Mouse (Mus musculus) heart, embryonic 11.5 days (tissue): ENCODE data around the gene 4930579F01Rik. TPM values are rescaled to one million over a fixed set of nuclear protein-coding genes. Genes with fewer than 3 reads are reported as not detected.

ENCODE experiments used
- ATAC-seq: fragments of 200-750 bp; cut with Nextera tagmentation; replicated peaks from 2 replicates; pipeline ENCODE4 v1.8.0; 2017; ENCODE audit warnings: moderate library complexity; ENCODE audit not compliant: insufficient number of reproducible peaks, low FRiP score, low TSS enrichment
- H3K27ac ChIP-seq: fragments of 300-500 bp; sonication (generic); 2 replicates; pipeline ENCODE4 v1.5.1; 2014; ENCODE audit warnings: mild to moderate bottlenecking, low read depth, low read length
- H3K27me3 ChIP-seq: fragments of 300-500 bp; sonication (generic); 2 replicates; pipeline ENCODE4 v1.6.1; 2014; ENCODE audit warnings: mild to moderate bottlenecking, low read length, mixed read lengths; ENCODE audit not compliant: control insufficient read depth, insufficient read depth
- H3K36me3 ChIP-seq: fragments of 300-500 bp; sonication (generic); 2 replicates; pipeline ENCODE4 v1.6.1; 2014; ENCODE audit warnings: mild to moderate bottlenecking, low read length, moderate library complexity, mixed read lengths; ENCODE audit not compliant: control insufficient read depth, insufficient read depth
- H3K4me1 ChIP-seq: fragments of 300-500 bp; sonication (generic); 2 replicates; pipeline ENCODE4 v1.6.1; 2014; ENCODE audit warnings: low read length; ENCODE audit not compliant: control insufficient read depth, insufficient read depth
- H3K4me2 ChIP-seq: fragments of 300-500 bp; sonication (generic); 2 replicates; pipeline ENCODE4 v1.6.1; 2014; ENCODE audit warnings: mild to moderate bottlenecking, moderate library complexity
- H3K4me3 ChIP-seq: fragments of 300-500 bp; sonication (generic); 2 replicates; pipeline ENCODE4 v1.5.1; 2014; ENCODE audit warnings: low read depth, low read length
- H3K9ac ChIP-seq: fragments of 300-500 bp; sonication (generic); 2 replicates; pipeline ENCODE4 v1.6.1; 2014; ENCODE audit warnings: mild to moderate bottlenecking, low read depth, low read length, moderate library complexity
- H3K9me3 ChIP-seq: fragments of 300-500 bp; sonication (generic); replicated peaks from 2 replicates; pipeline ENCODE4 v1.6.1; 2016; ENCODE audit warnings: low read length; ENCODE audit not compliant: control insufficient read depth
- whole genome bisulfite sequencing: fragments of 180-500 bp; shearing (Covaris S2); extraction: QIAGEN DNeasy Blood & Tissue Kit; methylation state at CpG from one replicate; pipeline ENCODE4 v1.1.7; 2014; ENCODE audit not compliant: insufficient replicate concordance; 5-methylcytosine and 5-hydroxymethylcytosine counted together
- polyA plus RNA-seq: library from polyadenylated mRNA; unstranded; fragments of >200 nt; fragmentation: Nextera tagmentation; extraction: Ambion mirVana; gene quantifications from 2 replicates; pipeline ENCODE4 v1.2.1, GENCODE M21; 2014

4930579F01Rik gene
- not detected in 2 replicates for polyA plus RNA-seq

- Histone ChIP-seq H3K4me3 (no peak within 1 kb of the TSS), H3K36me3 (no peaks in the 10 kb centered on the region), H3K9me3 (no peaks in the 10 kb centered on the region), H3K27me3 (no peaks in the 10 kb centered on the region), H3K4me2 (no peak within 1 kb of the TSS), H3K4me1 (no peaks in the 10 kb centered on the region), H3K27ac (no peak within 1 kb of the TSS), H3K9ac (no peak within 1 kb of the TSS)
- ATAC-seq, result no peak
- WGBS, result 70% methylated on average over 15 of the region's 15 CpGs
Observed at GRCm38 (mm10) chr3:138193683-138194302, at the start of gene 4930579F01Rik. Gene 4930579F01Rik (minus strand): TSS chr3:138193825.

DNA sequence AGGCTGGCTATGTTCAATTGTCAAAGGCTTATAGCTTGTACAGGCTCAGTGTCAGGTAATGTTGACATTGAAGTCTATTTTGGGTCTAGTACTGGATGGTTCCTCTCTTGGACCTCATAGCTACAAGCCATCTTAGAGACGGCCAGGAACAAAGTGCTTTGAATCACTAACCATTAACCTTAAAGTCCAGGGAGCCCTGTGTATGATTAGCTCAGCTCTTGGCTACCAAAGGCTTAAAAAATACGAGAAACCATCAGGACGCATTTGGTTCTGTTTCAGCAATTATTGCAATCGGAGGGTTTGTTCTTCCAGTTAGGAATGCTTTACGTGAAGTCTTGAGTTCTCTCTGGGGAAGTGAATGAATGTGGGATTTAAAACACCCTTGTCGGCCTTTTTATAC lies 49.3 kb upstream of the 4930579F01Rik start:
- Histone ChIP-seq H3K27me3 (no peaks in the 10 kb centered on the region), H3K9ac (no peak overlapping the region), H3K9me3 (no peaks in the 10 kb centered on the region), H3K27ac (no peak overlapping the region), H3K4me3 (no peak overlapping the region), H3K36me3 (no peaks in the 10 kb centered on the region), H3K4me2 (no peak overlapping the region), H3K4me1 (no peaks in the 10 kb centered on the region)
- ATAC-seq, result no peak
- WGBS, result 81% methylated on average over 6 of the region's 6 CpGs

DNA sequence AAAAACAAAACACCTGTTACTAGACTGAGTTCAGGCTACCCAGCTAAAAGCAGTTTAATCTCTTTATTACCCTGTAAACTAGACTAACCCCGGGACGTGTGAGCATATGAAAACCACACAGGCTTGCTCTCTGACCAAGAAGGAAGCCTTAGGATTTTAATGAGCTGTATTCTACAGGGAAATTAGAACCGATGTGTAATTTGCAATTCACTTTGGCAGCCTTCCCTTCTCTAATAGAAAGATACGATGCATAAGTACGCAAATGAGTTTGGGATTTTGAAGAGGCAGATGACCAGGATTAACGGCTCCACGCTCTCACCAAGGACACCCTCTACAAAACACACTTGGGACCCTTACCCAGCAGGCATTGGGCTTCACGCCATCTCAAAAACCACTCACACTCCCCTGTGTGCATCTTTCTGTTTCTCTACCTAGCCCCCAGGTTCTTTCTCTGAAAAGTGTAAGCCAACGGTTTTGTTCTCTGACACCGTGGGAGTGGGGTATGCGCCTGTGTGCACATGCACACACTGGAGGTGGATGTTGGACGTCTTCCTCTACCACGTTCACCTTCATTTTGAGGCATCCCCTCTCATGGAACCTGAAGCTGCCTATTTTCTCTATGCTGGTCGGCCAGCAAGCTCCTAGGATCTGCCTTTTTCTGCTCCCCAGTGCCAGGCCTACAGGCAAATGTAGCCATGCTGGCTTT lies 48.5 kb upstream of the 4930579F01Rik start:
- Histone ChIP-seq H3K4me3 (no peak overlapping the region), H3K9ac (no peak overlapping the region), H3K4me1 (no peaks in the 10 kb centered on the region), H3K4me2 (no peak overlapping the region), H3K27me3 (no peaks in the 10 kb centered on the region), H3K36me3 (no peaks in the 10 kb centered on the region), H3K27ac (no peak overlapping the region), H3K9me3 (no peaks in the 10 kb centered on the region)
- 83% methylated on average over 14 of the region's 14 CpGs for WGBS
- no peak for ATAC-seq

GRCm38 (mm10) chr3:138241371-138241770 lies 47.7 kb upstream of the 4930579F01Rik start:
- no peak overlapping the region for H3K4me3 ChIP-seq
- no peaks in the 10 kb centered on the region for H3K36me3 ChIP-seq
- H3K27me3 ChIP-seq, result no peaks in the 10 kb centered on the region
- H3K9me3 ChIP-seq, result no peaks in the 10 kb centered on the region
- H3K4me2 ChIP-seq, result no peak overlapping the region
- ATAC-seq, result no peak
- no peak overlapping the region for H3K27ac ChIP-seq
- no peaks in the 10 kb centered on the region for H3K4me1 ChIP-seq
- H3K9ac ChIP-seq, result no peak overlapping the region
- 43% methylated on average over 6 of the region's 6 CpGs for WGBS

DNA sequence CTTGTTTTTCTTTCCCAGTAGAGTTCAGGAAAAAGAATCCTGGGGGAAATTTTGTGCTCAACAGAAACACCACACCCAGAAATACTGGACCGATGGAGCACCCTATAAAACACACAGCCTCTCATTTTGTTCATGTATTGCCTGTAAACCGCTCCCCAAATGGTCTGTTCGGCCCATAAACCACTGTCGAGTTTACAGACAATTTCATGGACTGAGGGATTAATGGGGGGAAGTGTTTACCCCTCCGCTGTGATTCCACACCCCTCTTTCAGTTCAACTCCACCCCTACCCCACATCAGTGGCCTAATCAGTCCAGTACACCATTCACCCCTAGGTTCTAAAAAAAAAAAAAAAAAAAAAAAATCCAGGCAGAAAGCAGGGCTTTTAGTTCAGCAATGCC lies 47.3 kb upstream of the 4930579F01Rik start:
- H3K9me3 ChIP-seq, result no peaks in the 10 kb centered on the region
- ATAC-seq, result no peak
- H3K4me2 ChIP-seq, result no peak overlapping the region
- H3K4me3 ChIP-seq, result no peak overlapping the region
- no peak overlapping the region for H3K27ac ChIP-seq
- no peak overlapping the region for H3K9ac ChIP-seq
- H3K27me3 ChIP-seq, result no peaks in the 10 kb centered on the region
- no peaks in the 10 kb centered on the region for H3K36me3 ChIP-seq
- WGBS, result 74% methylated on average over 5 of the region's 5 CpGs
- H3K4me1 ChIP-seq, result no peaks in the 10 kb centered on the region

- no peak for ATAC-seq
- no peak overlapping the region for H3K27ac ChIP-seq
- no peaks in the 10 kb centered on the region for H3K27me3 ChIP-seq
- WGBS, result 78% methylated on average over 3 of the region's 3 CpGs
- H3K4me1 ChIP-seq, result no peaks in the 10 kb centered on the region
- no peaks in the 10 kb centered on the region for H3K36me3 ChIP-seq
- no peak overlapping the region for H3K4me2 ChIP-seq
- H3K9ac ChIP-seq, result no peak overlapping the region
- no peaks in the 10 kb centered on the region for H3K9me3 ChIP-seq
- H3K4me3 ChIP-seq, result no peak overlapping the region
Observed at GRCm38 (mm10) chr3:138240411-138240810, 46.8 kb upstream of the 4930579F01Rik start.

GRCm38 (mm10) chr3:138239461-138239860 lies 45.8 kb upstream of the 4930579F01Rik start:
- no peaks in the 10 kb centered on the region for H3K9me3 ChIP-seq
- H3K9ac ChIP-seq, result no peak overlapping the region
- H3K4me2 ChIP-seq, result no peak overlapping the region
- no peaks in the 10 kb centered on the region for H3K27me3 ChIP-seq
- ATAC-seq, result no peak
- WGBS, result 82% methylated on average over 6 of the region's 6 CpGs
- H3K4me1 ChIP-seq, result no peaks in the 10 kb centered on the region
- no peak overlapping the region for H3K4me3 ChIP-seq
- H3K36me3 ChIP-seq, result no peaks in the 10 kb centered on the region
- no peak overlapping the region for H3K27ac ChIP-seq

- Histone ChIP-seq H3K4me2 (no peak overlapping the region), H3K9me3 (no peaks in the 10 kb centered on the region), H3K27ac (no peak overlapping the region), H3K36me3 (no peaks in the 10 kb centered on the region), H3K4me3 (no peak overlapping the region), H3K4me1 (no peaks in the 10 kb centered on the region), H3K27me3 (no peaks in the 10 kb centered on the region), H3K9ac (no peak overlapping the region)
- 65% methylated on average over 10 of the region's 10 CpGs for WGBS
- ATAC-seq, result no peak
Observed at GRCm38 (mm10) chr3:138238046-138238445, 44.4 kb upstream of the 4930579F01Rik start.
